Mouse (Mus musculus) adrenal gland, adult 18-20 months (tissue): Measurements from ENCODE around the gene Hsf4. TPM values are rescaled to one million over a fixed set of nuclear protein-coding genes. Genes with fewer than 3 reads are reported as not detected.

Source experiments
- microRNA-seq, 2 experiments: library from miRNA; unstranded; fragments of <30 nt; microRNA quantifications; one replicate each; pipeline ENCODE4 v1.2.0; 2021; ENCODE audit warnings: borderline number of aligned reads in 2 of 2
- total RNA-seq, 2 experiments: library from RNA; stranded (reverse); gene quantifications; 1 replicate in 1 of 2; 2 replicates in 1 of 2; pipeline ENCODE4 v1.2.3; 2021

Gene Hsf4
- total RNA-seq, 2 experiments from 2014 or later: 2.2 to 4.3 TPM

Small RNA genes lying within 50 kb of the gene (microRNA-seq; reads per million reads assigned to microRNA genes)
- gene Gm27320: 0 reads per million in 2 experiments
- gene Mir328: 3,519 to 6,929 reads per million in 2 experiments

Other genes with a start within 250 kb of the Hsf4 start
- gene Ces3a, start 221.2 kb upstream of the Hsf4 start, total RNA-seq: under 1 TPM in 1 of 2 experiments, not detected in 1; 0.27 TPM
- gene Ces3b, start 186.0 kb upstream of the Hsf4 start, total RNA-seq: not detected
- gene Ces4a, start 138.0 kb upstream of the Hsf4 start, total RNA-seq: not detected
- 100 to 1,000 TPM in 1 of 2 experiments, 10 to 100 TPM in 1; 89.7 to 105 TPM for gene Cbfb, start 99.1 kb upstream of the Hsf4 start, total RNA-seq
- 10 to 100 TPM; 23.4 to 32.0 TPM for gene D230025D16Rik, start 44.7 kb upstream of the Hsf4 start, total RNA-seq
- gene B3gnt9, start 14.6 kb upstream of the Hsf4 start, total RNA-seq: 1 to 10 TPM; 2.7 to 3.2 TPM
- gene Tradd, start 5.2 kb upstream of the Hsf4 start, total RNA-seq: 10 to 100 TPM; 13.1 to 15.5 TPM
- gene Fbxl8, start 5.2 kb upstream of the Hsf4 start, total RNA-seq: 1 to 10 TPM; 3.7 to 4.3 TPM
- gene Nol3, start 6.3 kb downstream of the Hsf4 start, total RNA-seq: 10 to 100 TPM in 1 of 2 experiments, 1 to 10 TPM in 1; 6.7 to 20.3 TPM
- 1 to 10 TPM; 2.2 to 2.8 TPM for gene 4931428F04Rik, start 20.1 kb downstream of the Hsf4 start, total RNA-seq
- 10 to 100 TPM; 15.6 to 17.2 TPM for gene Exoc3l, start 26.3 kb downstream of the Hsf4 start, total RNA-seq
- 10 to 100 TPM; 43.2 to 44.9 TPM for gene E2f4, start 27.9 kb downstream of the Hsf4 start, total RNA-seq
- gene Elmo3, start 35.8 kb downstream of the Hsf4 start, total RNA-seq: 1 to 10 TPM; 4.5 to 6.9 TPM
- 1 to 10 TPM; 3.1 to 3.8 TPM for gene Lrrc29, start 56.5 kb downstream of the Hsf4 start, total RNA-seq
- gene Tmem208, start 56.6 kb downstream of the Hsf4 start, total RNA-seq: 10 to 100 TPM; 55.6 to 69.6 TPM
- 1 to 10 TPM; 8.3 to 8.6 TPM for gene Fhod1, start 78.2 kb downstream of the Hsf4 start, total RNA-seq
- under 1 TPM; 0.58 to 0.93 TPM for gene Slc9a5, start 79.0 kb downstream of the Hsf4 start, total RNA-seq
- under 1 TPM; 0.17 to 0.67 TPM for gene Plekhg4, start 103.5 kb downstream of the Hsf4 start, total RNA-seq
- under 1 TPM in 1 of 2 experiments, not detected in 1; 0.13 TPM for gene Kctd19, start 143.7 kb downstream of the Hsf4 start, total RNA-seq
- gene Lrrc36, start 143.8 kb downstream of the Hsf4 start, total RNA-seq: 1 to 10 TPM; 3.3 to 4.5 TPM
- 10 to 100 TPM; 24.0 to 43.0 TPM for gene Tppp3, start 201.7 kb downstream of the Hsf4 start, total RNA-seq
- gene Zdhhc1, start 227.1 kb downstream of the Hsf4 start, total RNA-seq: 10 to 100 TPM; 18.1 to 18.3 TPM
- gene Hsd11b2, start 249.0 kb downstream of the Hsf4 start, total RNA-seq: under 1 TPM; 0.16 to 0.53 TPM